Mouse (Mus musculus): ENCODE data around the gene Litaf.
A peak's percentile ranks its signal among the peaks of the same experiment; 100 is the strongest.

Litaf gene

DNA sequence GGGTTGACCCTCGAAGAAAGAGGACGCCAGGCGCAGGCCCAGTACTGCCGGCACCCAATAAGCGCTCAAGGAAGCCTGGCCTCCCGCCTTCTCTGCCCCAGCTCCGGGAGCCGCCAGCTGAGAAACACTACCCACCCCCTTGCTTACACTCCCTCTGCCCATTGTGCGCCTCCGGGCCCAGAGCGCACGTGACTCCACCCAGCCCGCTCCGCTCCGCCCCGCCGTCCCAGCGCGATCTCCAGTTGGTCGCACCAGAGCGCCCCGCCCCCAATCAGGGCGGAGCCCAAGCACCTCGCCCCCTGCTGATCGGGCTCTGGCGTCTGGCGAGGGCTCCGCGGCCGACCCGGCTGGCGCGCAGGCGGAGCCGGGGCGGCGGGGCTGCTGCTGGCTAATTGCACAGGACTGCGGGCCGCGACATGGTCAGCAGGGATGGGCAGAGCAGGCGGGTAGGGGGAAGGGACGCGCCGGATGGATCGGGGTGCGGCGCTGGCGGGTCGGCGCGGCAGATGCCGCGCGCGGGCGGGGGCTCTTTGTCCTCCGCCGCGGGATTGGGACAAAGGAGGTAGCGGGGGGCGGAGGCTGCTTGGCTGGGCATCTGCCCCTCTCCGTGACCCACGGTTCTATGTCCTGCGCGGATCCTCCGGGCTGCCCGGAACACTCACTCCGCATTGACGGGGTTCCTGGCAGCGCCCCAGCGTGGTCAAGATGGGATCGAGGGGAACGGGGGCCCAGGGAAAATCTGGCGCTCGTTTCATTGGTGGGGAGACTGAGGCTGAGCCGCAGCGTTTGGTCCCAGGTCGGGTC, at the start of gene Litaf:
Gene Litaf (minus strand): TSS at position 129 of the 804 bp plus-strand sequence.
- DNase-seq (ENCODE audit: low read depth, low spot score) = peak; percentile 92

- DNase-seq (ENCODE audit: low read depth, low spot score) = peak; percentile 37
These were observed 43.3 kb upstream of the Litaf start for GRCm38 (mm10) chr16:11109198-11109740.

DNA sequence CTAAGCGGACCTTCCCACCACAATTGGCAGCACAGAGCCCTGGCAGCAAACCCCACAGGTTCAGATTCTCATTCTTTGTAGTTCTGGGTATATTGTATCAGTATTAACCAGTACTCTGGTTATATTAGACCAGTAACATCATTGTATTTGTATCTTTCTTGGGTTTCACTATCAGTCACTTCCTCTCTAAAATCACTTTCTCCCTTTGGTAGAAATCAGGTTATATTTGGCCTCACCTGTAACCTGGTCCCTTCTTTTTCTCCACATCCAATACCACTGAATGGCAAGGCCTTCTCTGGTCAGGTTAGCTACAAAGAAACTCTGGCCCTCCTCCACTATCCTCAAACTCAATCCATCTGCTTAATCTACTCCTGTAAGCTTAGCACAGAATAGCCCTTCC, 38.9 kb upstream of the Litaf start:
- peak; percentile 55 for DNase-seq (ENCODE audit: low read depth, low spot score)

- DNase-seq (ENCODE audit: low read depth, low spot score) = no peak
These were observed 31.3 kb upstream of the Litaf start for GRCm38 (mm10) chr16:11097301-11097700.

DNA sequence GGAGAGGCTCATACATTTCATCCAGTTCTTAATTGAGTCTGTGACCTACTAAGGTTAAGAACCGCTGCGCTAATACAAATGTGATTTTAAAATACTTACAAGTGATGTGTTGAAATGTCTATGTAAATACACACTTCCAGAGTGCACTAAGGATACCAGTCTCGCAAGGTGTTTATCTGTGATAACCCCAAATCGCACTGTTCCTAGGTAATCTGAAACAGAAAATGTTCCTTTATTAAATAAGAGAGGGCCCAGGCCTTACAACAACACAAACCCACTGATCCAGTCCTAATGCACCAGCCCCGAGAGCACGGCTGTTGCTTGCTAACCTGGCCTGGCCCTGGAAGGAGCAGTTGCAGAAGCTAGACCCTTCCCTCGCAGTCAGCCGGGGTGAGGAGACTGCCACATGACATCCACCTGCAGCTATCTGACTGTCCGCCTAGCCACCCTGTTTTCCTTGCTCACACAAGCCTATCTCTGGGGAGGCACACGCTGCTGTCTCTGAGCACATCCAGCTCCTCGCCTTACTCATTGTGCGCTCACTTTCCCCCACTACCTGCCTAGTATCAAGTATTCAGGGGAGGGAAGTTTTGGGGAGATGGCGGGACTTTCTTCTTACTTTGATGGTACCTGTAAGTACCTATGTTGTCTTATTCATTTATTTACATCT, 27.9 kb upstream of the Litaf start:
- DNase-seq (ENCODE audit: low read depth, low spot score) = no peak

DNA sequence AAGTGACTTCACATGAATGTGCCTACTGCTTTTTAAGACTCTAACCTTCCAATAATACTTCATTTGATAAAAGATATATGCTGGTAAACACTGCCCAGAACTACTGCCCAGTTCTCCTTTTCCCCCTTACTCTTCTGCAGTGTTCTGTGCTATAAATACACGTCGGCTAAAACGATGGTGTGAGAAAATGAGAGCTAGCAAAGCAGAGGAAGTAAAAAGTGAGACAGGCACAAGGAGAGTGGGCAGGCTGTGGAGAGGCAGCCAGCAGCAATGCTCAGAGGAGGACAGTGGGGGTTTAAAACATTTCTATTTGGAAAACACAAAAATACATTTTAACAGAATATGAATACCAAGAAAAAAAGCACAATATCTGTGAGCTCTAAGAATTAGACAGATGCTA, 26.6 kb upstream of the Litaf start:
- peak; percentile 47 for DNase-seq (ENCODE audit: low read depth, low spot score)

GRCm38 (mm10) chr16:11092061-11092460, 26.1 kb upstream of the Litaf start:
- no peak for DNase-seq (ENCODE audit: low read depth, low spot score)

DNA sequence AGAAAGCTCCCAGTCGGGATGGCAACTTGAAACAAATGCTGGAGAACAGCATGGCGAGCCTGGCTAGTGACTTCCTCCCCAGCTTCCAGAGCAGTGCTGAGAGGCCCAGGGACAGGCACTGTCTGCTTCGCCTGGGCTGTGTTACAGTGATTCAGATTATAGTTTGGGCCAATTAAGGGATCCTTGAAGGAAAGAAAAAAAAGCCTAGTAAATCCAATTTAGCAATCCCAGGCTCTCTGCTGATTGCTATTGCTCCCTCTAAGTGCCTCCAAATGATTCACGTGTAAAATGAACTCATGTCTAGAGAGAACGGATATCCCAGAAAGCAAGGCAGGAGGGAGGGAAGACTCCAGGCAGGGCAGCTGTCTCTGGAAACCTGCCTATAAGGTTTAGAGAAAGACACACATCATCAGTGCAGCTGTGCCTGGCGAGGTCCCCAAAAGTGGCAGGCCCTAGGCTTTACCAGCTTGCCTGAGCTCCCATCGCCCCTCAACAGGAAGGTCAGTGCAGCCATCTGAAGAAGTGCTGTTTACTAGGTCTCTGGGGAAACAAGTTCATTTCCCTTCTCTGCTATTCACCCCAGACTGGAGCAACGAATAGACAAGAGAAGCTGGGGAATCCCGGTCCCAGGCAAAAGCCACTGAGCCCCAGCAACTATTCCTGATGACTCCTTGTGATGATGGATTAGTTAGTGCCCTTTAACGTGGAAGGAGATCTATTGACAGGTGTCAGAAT, 25.0 kb upstream of the Litaf start:
- DNase-seq (ENCODE audit: low read depth, low spot score) = peak; percentile 29

DNA sequence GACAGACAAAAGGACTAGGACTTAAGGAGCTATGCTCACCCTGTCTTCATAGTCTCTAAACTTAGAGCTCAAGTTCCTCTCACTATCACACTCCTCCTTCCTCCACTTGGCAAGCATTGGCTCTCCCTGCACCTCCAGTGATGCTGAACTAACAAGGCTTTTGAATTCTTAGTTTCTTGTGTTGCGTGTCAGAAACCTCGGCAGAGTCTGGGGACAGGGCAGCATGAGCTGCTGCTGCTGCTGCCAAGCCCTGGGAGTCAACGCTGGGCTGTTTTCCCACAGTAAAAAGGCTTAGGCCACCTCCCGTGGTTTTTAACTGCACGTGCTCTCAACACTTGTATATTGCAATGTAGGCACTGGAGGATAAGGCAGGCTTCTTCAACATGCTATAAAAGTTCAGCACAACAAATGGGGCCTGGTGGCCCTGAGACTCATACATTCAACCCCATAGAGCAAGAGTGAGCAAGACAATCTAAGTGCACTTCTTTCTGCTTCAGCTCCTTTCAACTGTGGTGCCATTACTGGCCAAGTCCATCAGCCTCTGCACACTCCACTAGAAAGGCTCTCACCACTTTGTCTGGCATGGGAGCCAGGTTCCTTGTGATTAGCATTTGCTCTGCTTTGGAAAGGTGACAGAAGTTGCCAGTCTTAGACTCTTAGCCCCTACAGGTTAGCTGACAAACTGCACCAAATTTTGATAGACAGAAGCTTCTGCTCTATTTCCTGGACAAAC, 21.1 kb upstream of the Litaf start:
- DNase-seq (ENCODE audit: low read depth, low spot score) = no peak

GRCm38 (mm10) chr16:11086299-11086698, 20.3 kb upstream of the Litaf start:
- no peak for DNase-seq (ENCODE audit: low read depth, low spot score)

GRCm38 (mm10) chr16:11084181-11084580, 18.2 kb upstream of the Litaf start:
- no peak for DNase-seq (ENCODE audit: low read depth, low spot score)

- DNase-seq (ENCODE audit: low read depth, low spot score) = no peak
These were observed 12.4 kb upstream of the Litaf start for GRCm38 (mm10) chr16:11078216-11078869.

DNA sequence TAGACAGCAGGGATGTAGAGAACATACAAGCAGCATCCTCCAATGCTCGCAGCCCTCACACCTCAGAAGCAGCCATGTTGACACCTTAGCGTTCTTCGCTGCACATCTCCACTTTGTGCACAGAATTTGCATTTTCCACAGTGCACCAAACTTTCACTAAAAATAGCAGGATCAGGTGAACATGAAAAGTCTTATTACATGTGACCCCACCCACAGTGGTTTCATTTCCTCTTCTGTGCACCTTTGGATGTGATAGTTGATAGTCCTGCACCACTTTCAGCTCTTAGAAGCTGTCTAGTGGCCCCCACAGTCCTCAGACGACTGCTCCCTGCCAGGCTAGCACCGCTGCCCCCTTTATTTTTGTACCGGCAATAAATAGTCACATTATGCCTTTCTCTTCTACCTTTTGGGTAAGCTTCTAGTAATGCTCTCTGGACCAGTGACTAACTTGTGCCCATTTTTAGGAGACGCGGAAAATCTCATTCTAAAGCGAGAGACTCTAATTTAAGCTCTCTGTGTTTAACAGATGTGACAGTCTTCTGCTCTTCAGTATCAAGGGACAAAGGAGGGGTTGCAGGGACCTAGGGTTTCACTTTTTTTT, 11.7 kb upstream of the Litaf start:
- DNase-seq (ENCODE audit: low read depth, low spot score) = peak; percentile 95

- no peak for DNase-seq (ENCODE audit: low read depth, low spot score)
These were observed 7.1 kb upstream of the Litaf start for GRCm38 (mm10) chr16:11073060-11073459.

- DNase-seq (ENCODE audit: low read depth, low spot score) = no peak
These were observed 6.5 kb upstream of the Litaf start for GRCm38 (mm10) chr16:11072454-11072853.

DNA sequence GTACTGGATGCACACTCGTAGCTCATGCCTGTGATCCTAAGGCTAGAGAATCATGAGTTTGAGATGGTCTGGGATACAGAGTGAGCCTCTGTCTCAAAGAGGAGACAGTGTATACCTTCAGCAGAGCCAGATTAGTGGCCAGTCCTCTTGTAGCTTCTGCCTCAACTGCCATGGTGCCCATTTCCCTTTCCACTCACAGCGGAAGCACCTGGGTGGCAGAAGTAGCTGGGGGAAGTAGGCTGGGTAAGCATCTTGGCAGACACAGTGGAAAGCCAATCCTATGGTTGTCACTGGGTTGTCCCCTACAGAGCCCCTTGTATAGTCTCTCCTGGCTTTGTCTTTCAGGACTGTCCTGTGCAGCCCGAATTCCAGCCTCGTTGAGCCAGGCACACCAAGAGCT, 5.9 kb upstream of the Litaf start:
- DNase-seq (ENCODE audit: low read depth, low spot score) = no peak

DNA sequence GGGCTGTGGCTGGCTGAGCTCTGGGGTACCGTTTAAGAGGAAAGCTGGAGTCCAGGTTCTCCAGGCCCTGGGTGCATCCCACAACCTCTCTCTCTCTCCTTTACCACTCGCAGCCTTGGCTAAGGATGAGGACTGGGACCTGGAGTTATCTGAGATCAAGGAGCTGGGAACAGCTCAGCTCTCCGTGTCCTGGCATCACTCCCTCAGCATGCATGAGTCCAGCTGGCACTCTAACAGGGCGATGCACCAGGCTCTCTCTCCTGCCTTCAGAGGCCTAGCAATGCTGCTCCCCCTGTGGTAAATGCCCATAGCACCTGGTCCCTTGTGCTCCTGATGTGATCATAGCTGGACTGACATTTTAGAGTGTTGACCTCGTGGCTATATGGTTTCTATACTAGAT, 5.2 kb upstream of the Litaf start:
- no peak for DNase-seq (ENCODE audit: low read depth, low spot score)

DNA sequence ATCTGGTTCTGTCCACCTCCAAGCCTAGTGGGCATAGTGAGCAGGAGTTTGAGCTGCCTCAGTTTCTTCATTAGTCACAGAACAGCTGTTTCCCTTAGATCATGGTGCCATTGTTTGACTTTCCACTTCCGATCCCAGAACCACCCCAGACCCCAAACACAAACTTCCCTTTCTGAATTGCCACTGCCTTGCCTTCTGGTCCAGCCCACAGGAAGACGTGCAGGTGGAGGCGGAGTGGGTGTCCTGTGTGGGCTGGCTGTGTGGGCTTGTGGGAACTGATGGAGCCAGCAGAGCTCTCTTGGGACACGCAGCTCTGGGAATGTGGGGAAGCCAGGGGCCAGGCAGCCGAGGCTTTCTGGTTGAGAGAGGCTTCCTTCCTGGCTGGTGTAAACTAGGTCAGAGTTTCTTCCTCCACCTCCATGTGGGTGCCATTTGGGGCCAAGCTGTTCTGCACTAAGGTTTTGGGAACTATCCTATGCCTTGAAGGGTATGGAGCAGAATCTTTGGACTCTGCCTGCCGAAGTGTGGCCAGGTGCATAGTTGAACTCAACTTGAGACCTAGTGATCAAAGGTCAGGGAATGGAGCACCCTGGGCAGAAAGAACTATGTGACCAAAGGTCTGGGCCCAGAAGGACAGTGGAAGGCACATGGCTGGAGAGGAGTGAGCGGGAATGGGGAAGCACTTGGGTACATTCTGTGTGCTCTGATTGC, 3.9 kb upstream of the Litaf start:
- DNase-seq (ENCODE audit: low read depth, low spot score) = no peak

DNA sequence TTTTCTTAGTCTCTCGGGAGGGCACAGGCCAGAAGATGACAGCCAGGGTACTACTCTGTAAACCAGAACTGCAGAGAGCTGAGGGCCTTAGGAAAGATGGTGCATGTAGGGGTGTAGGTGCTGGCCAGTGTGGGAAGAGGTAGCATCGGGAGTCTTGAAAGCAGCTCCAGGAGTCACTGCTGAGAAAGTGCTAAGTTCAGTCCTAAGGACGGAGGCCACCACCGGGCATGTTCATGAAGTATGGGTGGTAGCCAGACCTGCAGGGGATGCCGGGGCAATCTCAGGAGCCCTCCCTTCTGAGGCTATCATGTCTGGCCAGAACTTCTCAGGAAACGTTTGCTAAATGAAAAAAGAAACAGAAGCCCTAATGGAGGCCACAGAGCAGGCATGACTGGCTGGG, 3.3 kb upstream of the Litaf start:
- DNase-seq (ENCODE audit: low read depth, low spot score) = no peak

GRCm38 (mm10) chr16:11068666-11069065, 2.7 kb upstream of the Litaf start:
- DNase-seq (ENCODE audit: low read depth, low spot score) = no peak
